Mouse (Mus musculus) inflammation-experienced regulatory T-cells (primary cell): ENCODE measurements around the gene Asic5. TPM values are rescaled to one million over a fixed set of nuclear protein-coding genes. Genes with fewer than 3 reads are reported as not detected.

Source experiments
- polyA plus RNA-seq, 2 experiments: library from polyadenylated mRNA; unstranded; fragments of 100-300 nt; shearing (Covaris generic); gene quantifications; one replicate each; pipeline ENCODE4 v1.2.1; 2017

Gene Asic5
- not detected for polyA plus RNA-seq

GRCm38 (mm10) chr3:81981990-81982389, at the start of gene Asic5:
Gene Asic5, plus strand, starts transcription at chr3:81982290.

DNA sequence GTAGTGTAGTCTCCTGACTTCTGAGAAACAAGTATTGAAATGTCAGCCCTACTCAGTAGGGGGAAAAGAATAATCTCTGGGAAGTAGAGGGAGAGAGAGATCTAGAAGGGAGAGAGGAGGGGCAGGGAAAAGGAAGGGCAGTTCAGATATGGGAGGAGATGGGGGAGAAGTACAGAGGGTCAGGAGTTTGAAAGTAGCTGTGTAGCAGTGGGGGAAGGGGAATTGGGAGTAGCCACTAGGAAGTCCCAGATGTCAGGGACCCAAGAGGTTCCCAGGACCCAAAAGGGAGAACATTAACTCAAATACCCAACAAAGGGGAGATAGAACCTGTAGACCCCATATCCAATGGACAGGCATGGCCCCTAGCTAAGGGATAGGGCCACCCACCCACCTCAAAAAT, 6.0 kb upstream of the Asic5 start, which contains the start of gene Tdo2:
Gene Tdo2, minus strand, starts transcription at position 101 of the 400 bp plus-strand sequence.

Other genes starting within 250 kb of the Asic5 start
- gene Ctso, start 49.7 kb upstream of the Asic5 start, polyA plus RNA-seq, result 10 to 100 TPM; 53.9 to 60.2 TPM
- under 1 TPM; 0.12 to 0.84 TPM for gene Tdo2, start 6.1 kb upstream of the Asic5 start, polyA plus RNA-seq
- 1 to 10 TPM; 2.4 to 2.9 TPM for gene Gucy1b1, start 92.4 kb downstream of the Asic5 start, polyA plus RNA-seq
- 10 to 100 TPM; 11.4 to 13.4 TPM for gene Gucy1a1, start 163.5 kb downstream of the Asic5 start, polyA plus RNA-seq